Mouse (Mus musculus) embryonic facial prominence, embryonic 15.5 days (tissue): ENCODE results near the gene Prss56. TPM values are rescaled to one million over a fixed set of nuclear protein-coding genes. Genes with fewer than 3 reads are reported as not detected.
A peak's percentile ranks its signal among the peaks of the same experiment; 100 is the strongest.

ENCODE experiments used
- ATAC-seq: fragments of 200-750 bp; cut with Nextera tagmentation; 2 replicates; pipeline ENCODE4 v1.8.0; 2017; ENCODE audit warnings: low read depth, moderate TSS enrichment; ENCODE audit not compliant: insufficient number of reproducible peaks, low FRiP score, low TSS enrichment
- H3K27ac ChIP-seq: fragments of 300-500 bp; sonication (generic); replicated peaks from 2 replicates; pipeline ENCODE4 v1.5.1; 2015; ENCODE audit warnings: mild to moderate bottlenecking, inconsistent platforms
- H3K27me3 ChIP-seq: fragments of 300-500 bp; sonication (generic); 2 replicates; pipeline ENCODE4 v1.6.1; 2015; ENCODE audit warnings: inconsistent platforms
- H3K36me3 ChIP-seq: fragments of 300-500 bp; sonication (generic); 2 replicates; pipeline ENCODE4 v1.6.1; 2015; ENCODE audit warnings: mild to moderate bottlenecking, inconsistent platforms
- H3K4me1 ChIP-seq: fragments of 300-500 bp; sonication (generic); 2 replicates; pipeline ENCODE4 v1.6.1; 2015; ENCODE audit warnings: inconsistent platforms
- H3K4me2 ChIP-seq: fragments of 300-500 bp; sonication (generic); replicated peaks from 2 replicates; pipeline ENCODE4 v1.6.1; 2015; ENCODE audit warnings: mild to moderate bottlenecking, inconsistent platforms
- H3K4me3 ChIP-seq: fragments of 300-500 bp; sonication (generic); replicated peaks from 2 replicates; pipeline ENCODE4 v1.5.1; 2015; ENCODE audit warnings: mild to moderate bottlenecking, inconsistent platforms
- H3K9ac ChIP-seq: fragments of 300-500 bp; sonication (generic); 2 replicates; pipeline ENCODE4 v1.6.1; 2015; ENCODE audit warnings: inconsistent platforms
- H3K9me3 ChIP-seq: fragments of 300-500 bp; sonication (generic); replicated peaks from 2 replicates; pipeline ENCODE4 v1.6.1; 2016; ENCODE audit warnings: inconsistent platforms
- WGBS: fragments of 180-500 bp; shearing (Covaris S2); methylation state at CpG from one replicate; pipeline ENCODE4 v1.1.7; 2015; 5-methylcytosine and 5-hydroxymethylcytosine counted together
- polyA plus RNA-seq: library from polyadenylated mRNA; unstranded; fragments of >200 nt; fragmentation: Nextera tagmentation; extraction: Ambion mirVana; gene quantifications from 2 replicates; pipeline ENCODE4 v1.2.1, GENCODE M21; 2015

Gene Prss56
- polyA plus RNA-seq, 1 experiment from 2014 or later, result 0.21 TPM

GRCm38 (mm10) chr1:87206339-87206738 lies 23.2 kb downstream of the Prss56 start:
- H3K4me2 ChIP-seq, result no peak overlapping the region
- no peak overlapping the region for H3K27ac ChIP-seq
- H3K4me3 ChIP-seq, result peak overlapping the region; percentile 18; the same call in 1 of the 2 replicates
- peaks cover 30% of the 10 kb centered on the region for H3K27me3 ChIP-seq
- WGBS, result 21% methylated on average over 17 of the region's 17 CpGs
- H3K36me3 ChIP-seq, result no peaks in the 10 kb centered on the region
- no peaks in the 10 kb centered on the region for H3K4me1 ChIP-seq
- H3K9me3 ChIP-seq, result no peaks in the 10 kb centered on the region
- H3K9ac ChIP-seq, result no peak overlapping the region
- no peak for ATAC-seq

GRCm38 (mm10) chr1:87211431-87211830 lies 28.3 kb downstream of the Prss56 start:
- 84% methylated on average over 4 of the region's 4 CpGs for WGBS
- no peak for ATAC-seq

GRCm38 (mm10) chr1:87213735-87214704 lies 30.9 kb downstream of the Prss56 start, which contains the start of gene Eif4e2:
Gene Eif4e2 (plus strand): TSS chr1:87213914.
- peak; percentile 95 for ATAC-seq
- Histone ChIP-seq H3K9me3 (no peaks in the 10 kb centered on the region), H3K9ac (peak within 1 kb of the TSS; percentile 98), H3K27ac (peak within 1 kb of the TSS; percentile 99), H3K36me3 (0 out of 2 replicates have a peak, but pooled peaks cover 6% of the 10 kb centered on the region), H3K4me2 (peak within 1 kb of the TSS; percentile 55), H3K4me1 (peaks cover 23% of the 10 kb centered on the region), H3K4me3 (peak within 1 kb of the TSS; percentile 87), H3K27me3 (no peaks in the 10 kb centered on the region)
- WGBS, result under 1% methylated on average over 94 of the region's 99 CpGs

More at GRCm38 (mm10) chr1:87211431-87211830, 28.3 kb downstream of the Prss56 start:
- H3K27me3 ChIP-seq, result peaks cover 19% of the 10 kb centered on the region
- no peaks in the 10 kb centered on the region for H3K9me3 ChIP-seq
- H3K27ac ChIP-seq, result no peak overlapping the region
- H3K9ac ChIP-seq, result no peak overlapping the region
- no peak overlapping the region for H3K4me3 ChIP-seq
- H3K4me1 ChIP-seq, result peaks cover 23% of the 10 kb centered on the region
- no peak overlapping the region for H3K4me2 ChIP-seq
- H3K36me3 ChIP-seq, result no peaks in the 10 kb centered on the region

DNA sequence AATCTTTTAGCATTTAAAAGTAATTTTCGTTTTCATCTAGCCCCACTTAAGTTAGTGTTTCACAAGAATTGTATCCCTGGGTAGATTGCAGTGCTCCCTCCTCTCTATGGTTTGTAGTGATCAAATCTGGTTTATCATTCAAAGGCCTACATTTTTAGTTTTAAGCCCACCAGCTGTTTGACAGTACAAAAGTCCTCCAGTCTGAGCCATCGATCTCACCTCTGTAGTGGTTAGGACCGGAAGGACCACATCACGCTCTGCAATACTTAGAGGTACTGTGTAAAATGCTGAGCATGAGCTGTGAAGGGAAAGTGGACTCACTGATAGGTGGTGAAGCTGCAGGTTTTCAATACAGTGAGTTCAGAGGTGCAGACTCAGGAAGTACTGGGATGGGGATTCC lies 31.6 kb downstream of the Prss56 start:
- H3K36me3 ChIP-seq, result peaks cover 13% of the 10 kb centered on the region
- no peaks in the 10 kb centered on the region for H3K9me3 ChIP-seq
- H3K27ac ChIP-seq, result peak overlapping the region; percentile 99
- ATAC-seq, result no peak
- 15% methylated on average over 4 of the region's 4 CpGs for WGBS
- peak overlapping the region; percentile 98 for H3K9ac ChIP-seq
- H3K27me3 ChIP-seq, result no peaks in the 10 kb centered on the region
- peaks cover 23% of the 10 kb centered on the region for H3K4me1 ChIP-seq
- peak overlapping the region; percentile 87 for H3K4me3 ChIP-seq
- H3K4me2 ChIP-seq, result peak overlapping the region; percentile 55

GRCm38 (mm10) chr1:87217938-87218337 lies 34.8 kb downstream of the Prss56 start:
- peaks cover 21% of the 10 kb centered on the region for H3K4me1 ChIP-seq
- no peak overlapping the region for H3K9ac ChIP-seq
- no peak for ATAC-seq
- no peaks in the 10 kb centered on the region for H3K27me3 ChIP-seq
- H3K36me3 ChIP-seq, result peaks cover 42% of the 10 kb centered on the region
- no peak overlapping the region for H3K4me3 ChIP-seq
- H3K4me2 ChIP-seq, result no peak overlapping the region
- H3K27ac ChIP-seq, result no peak overlapping the region
- WGBS, result 68% methylated on average over 3 of the region's 3 CpGs
- no peaks in the 10 kb centered on the region for H3K9me3 ChIP-seq

DNA sequence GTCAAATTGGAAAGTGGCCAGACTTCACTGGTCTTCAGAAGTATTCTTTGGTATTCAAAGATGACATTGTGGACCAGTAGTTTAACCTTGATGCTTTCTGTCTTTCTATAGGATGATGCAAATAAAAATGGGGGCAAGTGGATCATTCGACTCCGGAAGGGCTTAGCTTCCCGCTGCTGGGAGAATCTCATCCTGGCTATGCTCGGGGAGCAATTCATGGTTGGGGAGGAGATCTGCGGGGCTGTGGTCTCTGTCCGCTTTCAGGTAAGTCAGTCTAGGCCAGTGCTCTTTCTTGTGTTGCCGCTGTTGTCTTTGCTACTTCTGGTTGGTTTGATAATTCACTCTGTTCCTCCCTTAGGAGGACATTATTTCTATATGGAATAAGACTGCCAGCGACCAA lies 42.6 kb downstream of the Prss56 start:
- H3K4me2 ChIP-seq, result no peak overlapping the region
- H3K36me3 ChIP-seq, result peaks cover 86% of the 10 kb centered on the region
- no peak overlapping the region for H3K4me3 ChIP-seq
- ATAC-seq, result no peak
- WGBS, result 94% methylated on average over 8 of the region's 8 CpGs
- no peak overlapping the region for H3K27ac ChIP-seq
- no peaks in the 10 kb centered on the region for H3K4me1 ChIP-seq
- no peaks in the 10 kb centered on the region for H3K27me3 ChIP-seq
- no peaks in the 10 kb centered on the region for H3K9me3 ChIP-seq
- H3K9ac ChIP-seq, result no peak overlapping the region

GRCm38 (mm10) chr1:87226409-87227159 lies 43.5 kb downstream of the Prss56 start:
- H3K4me3 ChIP-seq, result no peak overlapping the region
- WGBS, result 96% methylated on average over 1 of the region's 1 CpGs
- H3K9me3 ChIP-seq, result no peaks in the 10 kb centered on the region
- no peak overlapping the region for H3K27ac ChIP-seq
- no peak overlapping the region for H3K4me2 ChIP-seq
- no peaks in the 10 kb centered on the region for H3K4me1 ChIP-seq
- H3K9ac ChIP-seq, result no peak overlapping the region
- no peak; the same call in 1 of the 2 replicates for ATAC-seq
- H3K27me3 ChIP-seq, result no peaks in the 10 kb centered on the region
- H3K36me3 ChIP-seq, result peaks cover 85% of the 10 kb centered on the region

GRCm38 (mm10) chr1:87227160-87227550 lies 44.0 kb downstream of the Prss56 start:
- Histone ChIP-seq H3K9ac (no peak overlapping the region), H3K36me3 (peaks cover 84% of the 10 kb centered on the region), H3K27ac (no peak overlapping the region), H3K27me3 (no peaks in the 10 kb centered on the region), H3K4me1 (no peaks in the 10 kb centered on the region), H3K9me3 (no peaks in the 10 kb centered on the region), H3K4me3 (no peak overlapping the region), H3K4me2 (no peak overlapping the region)
- 90% methylated on average over 3 of the region's 3 CpGs for WGBS
- ATAC-seq, result no peak

DNA sequence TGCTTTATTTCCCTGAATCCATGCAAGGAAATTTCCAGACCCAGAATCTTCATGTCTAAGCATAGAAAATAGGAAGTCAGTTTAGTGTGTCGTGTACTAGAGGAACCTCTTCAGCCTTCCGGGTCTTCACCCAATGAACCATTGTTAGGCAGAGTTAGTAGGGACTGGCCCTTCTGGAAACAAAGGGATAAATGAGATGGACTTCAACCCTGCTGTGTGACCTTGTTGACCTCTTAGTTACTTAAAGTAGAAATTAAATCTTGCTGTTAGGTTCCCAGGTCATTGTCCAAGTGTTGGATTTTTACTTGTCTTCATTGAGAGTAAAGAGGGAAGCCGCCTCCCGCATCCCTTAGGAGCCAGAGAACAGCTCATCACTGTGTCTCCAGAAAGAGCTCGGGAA lies 47.5 kb downstream of the Prss56 start:
- 86% methylated on average over 5 of the region's 5 CpGs for WGBS
- no peak overlapping the region for H3K9ac ChIP-seq
- H3K27me3 ChIP-seq, result no peaks in the 10 kb centered on the region
- H3K27ac ChIP-seq, result no peak overlapping the region
- no peak overlapping the region for H3K4me2 ChIP-seq
- ATAC-seq, result no peak
- no peak overlapping the region for H3K4me3 ChIP-seq
- H3K9me3 ChIP-seq, result no peaks in the 10 kb centered on the region
- no peaks in the 10 kb centered on the region for H3K4me1 ChIP-seq
- peaks cover 77% of the 10 kb centered on the region for H3K36me3 ChIP-seq

- Histone ChIP-seq H3K27me3 (no peaks in the 10 kb centered on the region), H3K9ac (no peak overlapping the region), H3K4me2 (no peak overlapping the region), H3K4me3 (no peak overlapping the region), H3K4me1 (no peaks in the 10 kb centered on the region), H3K9me3 (no peaks in the 10 kb centered on the region), H3K27ac (no peak overlapping the region), H3K36me3 (peaks cover 70% of the 10 kb centered on the region)
- no peak for ATAC-seq
- 75% methylated on average over 7 of the region's 7 CpGs for WGBS
Measured at GRCm38 (mm10) chr1:87232197-87232596, 49.1 kb downstream of the Prss56 start.
